Mouse (Mus musculus) small intestine, adult 2 months (tissue): Measurements from ENCODE around the gene Ankfn1.

Experiments
- CTCF ChIP-seq: fragments of 200-500 bp; IDR thresholded peaks from 2 replicates; pipeline ENCODE4 v1.5.1; 2012; ENCODE audit warnings: low read depth, mild to moderate bottlenecking, control low read depth, inconsistent platforms, low read length, moderate library complexity, mixed read lengths; ENCODE audit not compliant: insufficient replicate concordance, insufficient read length; ENCODE audit errors: extremely low read depth
- POLR2A ChIP-seq: fragments of 200-500 bp; IDR thresholded peaks from 2 replicates; pipeline ENCODE4 v1.6.1; 2012; ENCODE audit warnings: low read depth, mild to moderate bottlenecking, control low read depth, inconsistent platforms, low read length, moderate library complexity

- TF ChIP-seq POLR2A (no peak), CTCF (no peak)
Measured at GRCm38 (mm10) chr11:89370373-89370772, 407.1 kb downstream of the Ankfn1 start.
